Mouse (Mus musculus) lung, adult 2 months (tissue): Measurements from ENCODE around the gene Scn1a.

Experiments
- CTCF ChIP-seq: fragments of 200-500 bp; IDR thresholded peaks from 2 replicates; pipeline ENCODE4 v1.5.1; 2011; ENCODE audit warnings: mild to moderate bottlenecking, low read length, control low read depth; ENCODE audit not compliant: insufficient read depth
- POLR2A ChIP-seq: fragments of 200-500 bp; IDR thresholded peaks from 2 replicates; pipeline ENCODE4 v1.6.1; 2011; ENCODE audit warnings: low read depth, mild to moderate bottlenecking, control low read depth, low read length, borderline replicate concordance; ENCODE audit errors: extremely low read depth

GRCm38 (mm10) chr2:66346181-66346580 lies 94.5 kb downstream of the Scn1a start:
- TF ChIP-seq CTCF = no peak
- no peak for TF ChIP-seq POLR2A
